Mouse (Mus musculus): ENCODE data around the gene Bmp7.

Gene Bmp7

GRCm38 (mm10) chr2:172940799-172941163 is 660 bp upstream of the Bmp7 start:
- DNase-seq (ENCODE audit: low spot score), result no peak

GRCm38 (mm10) chr2:172939639-172940002 is 500 bp downstream of the Bmp7 start:
- no peak for DNase-seq (ENCODE audit: low spot score)

- no peak for DNase-seq (ENCODE audit: low spot score)
Observed at GRCm38 (mm10) chr2:172938761-172939638, 1.1 kb downstream of the Bmp7 start.

GRCm38 (mm10) chr2:172937326-172938190 is 2.6 kb downstream of the Bmp7 start:
- no peak for DNase-seq (ENCODE audit: low spot score)

GRCm38 (mm10) chr2:172936844-172937243 is 3.3 kb downstream of the Bmp7 start:
- no peak for DNase-seq (ENCODE audit: low spot score)

- DNase-seq (ENCODE audit: low spot score), result no peak
Observed at GRCm38 (mm10) chr2:172935776-172936562, 4.2 kb downstream of the Bmp7 start.

- no peak for DNase-seq (ENCODE audit: low spot score)
Observed at GRCm38 (mm10) chr2:172934891-172935740, 5.0 kb downstream of the Bmp7 start.

GRCm38 (mm10) chr2:172934420-172934788 is 5.7 kb downstream of the Bmp7 start:
- no peak for DNase-seq (ENCODE audit: low spot score)

GRCm38 (mm10) chr2:172933631-172934419 is 6.3 kb downstream of the Bmp7 start:
- no peak for DNase-seq (ENCODE audit: low spot score)

- no peak for DNase-seq (ENCODE audit: low spot score)
Observed at GRCm38 (mm10) chr2:172931137-172931898, 8.8 kb downstream of the Bmp7 start.

GRCm38 (mm10) chr2:172929905-172930436 is 10.2 kb downstream of the Bmp7 start:
- no peak for DNase-seq (ENCODE audit: low spot score)

GRCm38 (mm10) chr2:172927643-172928042 is 12.5 kb downstream of the Bmp7 start:
- DNase-seq (ENCODE audit: low spot score), result no peak

- DNase-seq (ENCODE audit: low spot score), result no peak
Observed at GRCm38 (mm10) chr2:172926311-172926710, 13.8 kb downstream of the Bmp7 start.

- no peak for DNase-seq (ENCODE audit: low spot score)
Observed at GRCm38 (mm10) chr2:172924961-172925360, 15.2 kb downstream of the Bmp7 start.

GRCm38 (mm10) chr2:172923198-172923597 is 16.9 kb downstream of the Bmp7 start:
- DNase-seq (ENCODE audit: low spot score), result no peak

GRCm38 (mm10) chr2:172922597-172922996 is 17.5 kb downstream of the Bmp7 start:
- DNase-seq (ENCODE audit: low spot score), result no peak

GRCm38 (mm10) chr2:172914018-172914417 is 26.1 kb downstream of the Bmp7 start:
- DNase-seq (ENCODE audit: low spot score), result no peak

GRCm38 (mm10) chr2:172911715-172912114 is 28.4 kb downstream of the Bmp7 start:
- no peak for DNase-seq (ENCODE audit: low spot score)

GRCm38 (mm10) chr2:172911157-172911556 is 29.0 kb downstream of the Bmp7 start:
- no peak for DNase-seq (ENCODE audit: low spot score)

GRCm38 (mm10) chr2:172909463-172909862 is 30.7 kb downstream of the Bmp7 start:
- no peak for DNase-seq (ENCODE audit: low spot score)

All from spleen, adult 12 weeks (tissue).